Mouse (Mus musculus) erythroblast, adult 5-6 weeks (primary cell): ENCODE data around the gene Tekt1. TPM values are rescaled to one million over a fixed set of nuclear protein-coding genes. Genes with fewer than 3 reads are reported as not detected.

Experiments used
- ATAC-seq: replicated peaks from 2 replicates; pipeline ENCODE4 v1.8.0; 2016; ENCODE audit warnings: moderate number of reproducible peaks, mild to moderate bottlenecking, moderate TSS enrichment, inconsistent platforms; ENCODE audit not compliant: poor library complexity, low FRiP score, severe bottlenecking
- total RNA-seq, 2 experiments: library from RNA; stranded (forward) in 1 of 2; stranded (reverse) in 1 of 2; fragments of 150-400 nt in 1 of 2; fragments of 200-764, 138-1000 nt in 1 of 2; gene quantifications; 2 replicates each; pipeline versions ENCODE4 v1.2.3 to v1.2.4; 2015 to 2017; ENCODE audit warnings: low replicate concordance in 2 of 2

Gene Tekt1
- total RNA-seq (2015; ENCODE audit: low replicate concordance) = not detected in 2 replicates
- total RNA-seq (2017; ENCODE audit: low replicate concordance) = not detected in 2 replicates

- no peak for ATAC-seq
Observed at GRCm38 (mm10) chr11:72362347-72362741, at the start of gene Tekt1. Gene Tekt1 (minus strand): TSS chr11:72362442.

- no peak for ATAC-seq
Observed at GRCm38 (mm10) chr11:72411945-72412344, 49.7 kb upstream of the Tekt1 start.

GRCm38 (mm10) chr11:72411093-72411921 is 49.1 kb upstream of the Tekt1 start, which contains the start of gene Smtnl2:
Gene Smtnl2 (minus strand): TSS chr11:72411713.
- no peak for ATAC-seq

DNA sequence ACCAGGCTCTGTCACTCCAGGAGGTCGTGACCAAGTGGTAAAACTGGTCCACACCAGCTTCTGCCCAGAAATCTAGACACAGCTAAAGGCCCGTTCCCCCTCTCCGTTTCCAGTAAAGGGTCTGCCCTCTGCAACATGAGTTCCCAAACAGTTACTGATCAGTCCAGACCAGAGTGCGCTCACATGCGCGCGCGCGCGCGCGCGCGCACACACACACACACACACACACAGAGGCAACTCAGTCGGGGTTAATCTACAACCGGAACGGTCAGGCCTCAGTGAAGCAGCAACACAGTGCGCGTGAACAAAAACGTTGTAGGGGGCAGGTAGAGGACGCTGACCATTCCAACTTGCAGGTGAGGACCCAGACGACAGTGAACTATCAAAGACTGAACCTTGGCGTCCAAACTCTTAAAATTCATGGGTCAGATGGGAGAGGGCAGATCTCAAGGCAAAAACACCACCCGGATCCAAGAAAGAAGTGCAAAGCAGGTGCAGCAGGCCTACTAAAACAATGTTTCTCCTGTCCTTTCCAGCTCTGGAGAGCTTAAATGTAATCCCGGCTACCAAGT is 48.4 kb upstream of the Tekt1 start:
- no peak for ATAC-seq

- ATAC-seq = no peak
Observed at GRCm38 (mm10) chr11:72409649-72410385, 47.6 kb upstream of the Tekt1 start.

DNA sequence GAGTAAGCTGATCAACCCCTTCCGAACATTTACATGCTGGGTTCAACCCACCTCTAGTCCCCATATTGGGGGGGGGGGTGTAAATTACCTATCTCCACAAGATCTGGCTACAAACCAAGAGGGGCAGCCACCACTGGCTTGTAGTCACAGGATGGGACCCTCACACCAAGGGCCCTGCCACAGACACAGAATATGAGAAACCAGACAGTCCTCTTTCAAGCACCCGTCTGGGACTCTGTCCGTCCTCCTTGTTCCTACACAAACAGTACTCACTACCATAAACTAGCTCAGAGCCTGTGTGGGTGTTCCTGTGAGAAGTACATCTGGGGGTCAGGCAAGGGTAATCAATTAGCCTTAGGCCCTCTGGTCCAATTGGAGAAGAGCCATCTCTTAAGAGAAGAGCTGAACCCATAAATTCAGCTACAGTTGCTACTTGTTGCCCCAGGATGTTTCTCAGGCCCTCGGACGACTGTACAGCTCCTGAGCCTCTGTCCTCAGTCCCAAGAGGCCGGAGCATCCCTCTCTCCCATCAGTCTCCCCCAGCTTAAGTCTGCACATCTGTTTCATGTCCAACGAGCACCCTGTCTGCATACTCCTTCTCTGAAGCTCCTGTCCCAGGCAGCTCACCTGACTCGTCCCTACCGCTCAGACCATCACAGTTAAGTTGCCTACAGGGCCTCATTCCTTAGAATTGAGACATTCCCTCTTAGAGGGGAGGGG is 46.4 kb upstream of the Tekt1 start:
- ATAC-seq = no peak

GRCm38 (mm10) chr11:72407574-72407973 is 45.3 kb upstream of the Tekt1 start:
- no peak for ATAC-seq

DNA sequence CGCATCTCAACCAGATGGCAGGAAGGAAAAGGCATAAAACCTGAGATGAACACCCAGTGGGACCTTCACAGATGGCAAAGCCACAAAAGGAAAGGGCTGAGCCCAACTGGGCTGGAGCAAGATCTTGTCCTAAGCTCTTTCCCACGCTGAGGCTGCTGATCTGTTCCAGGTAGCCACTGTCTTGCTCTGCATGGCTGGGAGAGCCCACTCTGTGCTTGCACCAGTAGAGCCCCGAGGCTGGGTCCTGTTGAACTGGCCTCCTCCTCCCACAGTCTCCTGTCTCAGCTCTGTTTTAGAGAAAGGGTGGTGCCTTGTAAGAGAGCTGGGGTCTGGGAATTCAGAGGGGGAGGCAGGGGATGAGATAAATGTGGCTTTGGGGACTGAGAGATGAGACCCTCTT is 44.8 kb upstream of the Tekt1 start:
- no peak for ATAC-seq

DNA sequence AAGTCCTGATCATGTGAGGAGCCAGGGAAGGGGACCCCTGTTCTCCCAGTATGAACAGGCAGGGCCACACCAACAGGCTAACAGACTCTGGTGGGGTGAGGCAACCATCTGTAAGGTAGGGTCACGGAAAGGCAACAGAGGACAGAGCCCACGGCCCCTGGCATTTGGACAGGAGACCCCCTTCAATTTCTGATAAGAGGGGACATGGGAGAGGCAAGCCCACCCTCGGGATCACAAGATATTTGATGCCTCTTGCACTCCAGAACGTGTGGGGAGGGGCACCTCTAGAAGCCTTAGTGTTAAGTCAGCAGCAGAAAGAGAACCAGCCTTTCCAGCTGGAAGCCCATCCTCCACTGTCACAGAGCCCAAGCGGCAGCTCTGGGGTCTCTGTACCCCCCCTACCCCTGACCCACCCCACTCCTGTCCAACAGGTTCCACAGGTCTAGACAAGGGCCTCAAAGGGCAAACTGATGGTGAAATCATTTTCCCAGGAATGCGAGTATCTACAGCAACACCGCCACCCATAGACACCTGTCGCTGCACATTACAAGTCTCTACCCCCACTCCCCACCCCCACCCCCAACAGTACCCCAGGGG is 43.9 kb upstream of the Tekt1 start:
- no peak for ATAC-seq

DNA sequence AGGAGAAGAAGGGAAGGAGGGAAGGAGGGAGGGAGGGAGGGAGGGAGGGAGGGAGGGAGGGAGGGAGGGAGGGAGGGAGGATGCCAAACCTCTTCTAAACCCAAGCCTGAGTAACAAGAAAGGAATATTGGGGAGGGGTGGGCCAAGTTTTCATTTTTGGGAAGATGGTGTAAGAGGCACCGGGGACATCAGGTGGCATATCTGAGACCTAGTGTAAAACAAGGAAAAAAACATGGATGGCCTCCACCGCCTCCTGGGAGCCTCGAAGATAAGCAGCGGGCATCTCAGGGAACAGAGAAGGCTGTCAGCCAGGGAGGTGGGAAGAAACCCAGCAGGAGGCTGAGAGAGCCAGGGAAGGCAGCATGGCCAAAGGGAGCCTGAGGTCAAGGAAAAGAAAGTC is 43.3 kb upstream of the Tekt1 start:
- ATAC-seq = no peak

DNA sequence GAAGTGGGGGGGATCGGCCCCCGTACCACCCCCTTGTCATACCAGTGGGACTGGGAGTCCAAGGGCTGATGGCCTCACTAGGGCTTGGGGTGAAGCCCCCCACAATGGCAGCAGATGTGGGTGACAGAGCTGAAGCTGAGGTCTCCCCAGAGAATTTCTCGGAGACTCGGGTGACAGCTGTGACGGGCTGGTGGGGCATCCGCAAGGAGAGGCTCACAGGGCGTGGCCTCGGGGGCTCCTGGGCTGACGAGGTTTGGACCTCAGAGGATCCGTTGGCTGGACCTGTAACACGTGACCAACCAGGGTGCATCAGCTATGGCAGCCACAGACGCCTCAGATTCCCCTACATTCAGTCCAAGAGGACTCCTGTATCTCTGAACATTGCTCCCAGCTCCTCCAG is 40.7 kb upstream of the Tekt1 start:
- no peak for ATAC-seq

GRCm38 (mm10) chr11:72402017-72402416 is 39.8 kb upstream of the Tekt1 start:
- ATAC-seq = no peak

- ATAC-seq = no peak
Observed at GRCm38 (mm10) chr11:72401068-72401467, 38.8 kb upstream of the Tekt1 start.

- no peak for ATAC-seq
Observed at GRCm38 (mm10) chr11:72397811-72398525, 35.7 kb upstream of the Tekt1 start.

- ATAC-seq = no peak
Observed at GRCm38 (mm10) chr11:72397072-72397471, 34.8 kb upstream of the Tekt1 start.

- ATAC-seq = no peak
Observed at GRCm38 (mm10) chr11:72396621-72397020, 34.4 kb upstream of the Tekt1 start.

DNA sequence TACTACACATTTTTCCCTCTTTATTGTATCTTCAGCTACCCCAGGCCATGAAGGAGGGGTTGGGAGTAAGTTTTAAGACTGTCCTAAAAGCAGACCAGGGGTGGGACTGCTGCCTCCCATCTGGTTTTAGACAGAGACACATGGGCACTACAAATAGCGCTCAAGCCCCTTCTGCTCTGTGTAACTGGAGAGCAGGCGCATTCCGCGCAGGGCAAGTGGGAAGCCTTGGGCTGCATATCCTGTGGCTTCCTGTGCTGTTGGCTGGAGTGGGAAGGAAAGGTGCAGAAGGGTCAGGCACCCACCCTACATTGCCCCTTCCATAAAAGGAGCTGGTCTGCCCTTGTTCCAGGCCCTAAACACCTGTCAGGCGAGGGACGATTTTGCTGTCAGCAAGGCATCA is 33.4 kb upstream of the Tekt1 start:
- ATAC-seq = no peak

GRCm38 (mm10) chr11:72394694-72395093 is 32.5 kb upstream of the Tekt1 start:
- ATAC-seq = no peak

GRCm38 (mm10) chr11:72393669-72394068 is 31.4 kb upstream of the Tekt1 start:
- no peak for ATAC-seq
